Mouse (Mus musculus) limb, embryonic 10.5 days (tissue): Measurements from ENCODE around the gene Fancd2. TPM values are rescaled to one million over a fixed set of nuclear protein-coding genes. Genes with fewer than 3 reads are reported as not detected.

ENCODE experiments used
- DNase-seq: peaks from one replicate; pipeline ENCODE4 v3.0.0-alpha.2; 2017; ENCODE audit warnings: low spot score
- H3K27ac ChIP-seq: fragments of 300-500 bp; sonication (generic); 2 replicates; pipeline ENCODE4 v1.5.1; 2016; ENCODE audit warnings: mild to moderate bottlenecking
- H3K27me3 ChIP-seq: fragments of 300-500 bp; sonication (generic); 2 replicates; pipeline ENCODE4 v1.6.1; 2016; ENCODE audit warnings: low read depth, mild to moderate bottlenecking; ENCODE audit not compliant: poor library complexity, severe bottlenecking
- H3K36me3 ChIP-seq: fragments of 300-500 bp; sonication (generic); 2 replicates; pipeline ENCODE4 v1.6.1; 2016; ENCODE audit warnings: mild to moderate bottlenecking, moderate library complexity
- H3K4me1 ChIP-seq: fragments of 300-500 bp; sonication (generic); 2 replicates; pipeline ENCODE4 v1.6.1; 2016
- H3K4me3 ChIP-seq: fragments of 300-500 bp; sonication (generic); 2 replicates; pipeline ENCODE4 v1.5.1; 2016; ENCODE audit warnings: mild to moderate bottlenecking, moderate library complexity
- H3K9me3 ChIP-seq: fragments of 300-500 bp; sonication (generic); replicated peaks from 2 replicates; pipeline ENCODE4 v1.6.1; 2016; ENCODE audit warnings: mild to moderate bottlenecking
- WGBS: fragments of 180-500 bp; shearing (Covaris S2); methylation state at CpG from one replicate; pipeline ENCODE4 v1.1.7; 2016; 5-methylcytosine and 5-hydroxymethylcytosine counted together
- polyA plus RNA-seq: library from polyadenylated mRNA; unstranded; fragments of >200 nt; fragmentation: Nextera tagmentation; extraction: Ambion mirVana; gene quantifications from 2 replicates; pipeline ENCODE4 v1.2.1, GENCODE M21; 2016

Gene Fancd2
- polyA plus RNA-seq, 1 experiment from 2014 or later = 21.9 TPM

GRCm38 (mm10) chr6:113543906-113544481 lies 12.5 kb downstream of the Fancd2 start:
- no peaks in the 10 kb centered on the region for H3K4me1 ChIP-seq
- peaks cover 71% of the 10 kb centered on the region for H3K36me3 ChIP-seq
- no peaks in the 10 kb centered on the region for H3K9me3 ChIP-seq
- H3K4me3 ChIP-seq = no peak overlapping the region
- H3K27ac ChIP-seq = no peak overlapping the region
- no peak for DNase-seq
- 96% methylated on average over 9 of the region's 12 CpGs for WGBS
- no peaks in the 10 kb centered on the region for H3K27me3 ChIP-seq

DNA sequence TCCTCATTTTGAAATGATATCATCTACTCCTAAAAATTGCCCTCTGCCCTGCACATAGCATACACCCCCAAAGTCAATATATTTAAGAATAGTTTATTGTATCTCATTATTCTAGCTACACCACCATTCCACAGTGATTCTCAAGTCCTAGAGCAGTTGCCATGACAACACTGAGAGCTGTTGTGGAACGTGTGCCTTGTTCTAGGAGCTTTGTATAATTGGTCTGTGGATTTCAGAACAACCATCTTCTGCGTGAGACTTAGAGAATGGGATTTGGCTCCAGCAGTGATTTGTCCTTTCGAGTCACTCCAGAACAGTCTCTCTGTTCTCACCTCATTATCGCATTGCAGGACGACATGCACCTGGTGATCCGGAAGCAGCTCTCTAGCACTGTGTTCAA lies 28.3 kb downstream of the Fancd2 start:
- peaks cover 83% of the 10 kb centered on the region for H3K36me3 ChIP-seq
- 88% methylated on average over 6 of the region's 6 CpGs for WGBS
- H3K4me3 ChIP-seq = no peak overlapping the region
- no peaks in the 10 kb centered on the region for H3K4me1 ChIP-seq
- H3K9me3 ChIP-seq = no peaks in the 10 kb centered on the region
- DNase-seq = no peak
- H3K27me3 ChIP-seq = no peaks in the 10 kb centered on the region
- H3K27ac ChIP-seq = no peak overlapping the region

GRCm38 (mm10) chr6:113564557-113564956 lies 33.1 kb downstream of the Fancd2 start:
- DNase-seq = no peak
- H3K9me3 ChIP-seq = no peaks in the 10 kb centered on the region
- H3K27me3 ChIP-seq = no peaks in the 10 kb centered on the region
- H3K36me3 ChIP-seq = peaks cover 98% of the 10 kb centered on the region
- H3K27ac ChIP-seq = no peak overlapping the region
- no peaks in the 10 kb centered on the region for H3K4me1 ChIP-seq
- no peak overlapping the region for H3K4me3 ChIP-seq
- 94% methylated on average over 1 of the region's 1 CpGs for WGBS

DNA sequence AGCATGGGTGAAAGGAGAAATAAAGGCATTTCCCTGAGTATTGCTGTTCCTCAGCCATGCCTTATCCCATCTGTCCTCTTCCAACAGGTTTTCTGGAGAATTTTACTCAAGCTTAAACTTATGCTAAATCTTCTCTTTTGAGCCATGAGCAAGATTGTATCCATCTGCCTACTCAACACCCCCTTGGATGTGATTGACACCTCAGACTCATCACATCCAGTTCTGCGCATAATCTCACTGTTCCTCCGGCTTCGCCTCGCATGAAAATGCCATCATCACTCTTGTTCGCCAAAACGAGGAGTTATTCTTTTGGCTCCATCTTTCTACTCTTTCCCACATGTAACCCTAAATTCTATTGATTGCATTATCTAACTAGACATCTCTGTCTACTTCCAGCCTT lies 44.6 kb downstream of the Fancd2 start:
- DNase-seq = no peak
- H3K4me1 ChIP-seq = no peaks in the 10 kb centered on the region
- H3K4me3 ChIP-seq = no peak overlapping the region
- H3K9me3 ChIP-seq = no peaks in the 10 kb centered on the region
- 97% methylated on average over 6 of the region's 6 CpGs for WGBS
- H3K36me3 ChIP-seq = peaks cover 80% of the 10 kb centered on the region
- H3K27me3 ChIP-seq = no peaks in the 10 kb centered on the region
- no peak overlapping the region for H3K27ac ChIP-seq

DNA sequence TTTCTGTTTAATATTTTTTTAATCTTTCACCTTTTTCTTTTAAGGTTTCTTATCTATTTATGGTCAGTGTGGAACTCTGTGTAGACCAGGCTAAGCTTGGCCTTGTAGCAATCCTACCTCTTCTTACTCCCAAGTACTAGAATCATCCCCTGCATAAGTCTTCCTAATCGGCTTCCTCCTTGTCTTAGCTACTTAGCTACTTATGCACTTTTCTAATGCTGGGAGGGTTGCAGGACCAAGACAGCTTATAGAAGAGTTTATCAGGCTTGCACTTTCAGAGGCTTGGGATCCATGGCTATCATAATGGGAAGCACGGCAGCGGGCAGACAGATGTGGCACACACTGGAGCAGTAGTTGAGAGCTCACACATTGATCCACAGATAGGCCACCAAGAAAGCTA lies 47.8 kb downstream of the Fancd2 start:
- Histone ChIP-seq H3K9me3 (no peaks in the 10 kb centered on the region), H3K4me1 (no peaks in the 10 kb centered on the region), H3K27me3 (no peaks in the 10 kb centered on the region), H3K27ac (no peak overlapping the region), H3K4me3 (no peak overlapping the region), H3K36me3 (peaks cover 74% of the 10 kb centered on the region)
- 93% methylated on average over 3 of the region's 3 CpGs for WGBS
- DNase-seq = no peak

- Histone ChIP-seq H3K4me1 (no peaks in the 10 kb centered on the region), H3K27me3 (no peaks in the 10 kb centered on the region), H3K4me3 (no peak overlapping the region), H3K36me3 (peaks cover 73% of the 10 kb centered on the region), H3K27ac (no peak overlapping the region), H3K9me3 (no peaks in the 10 kb centered on the region)
- WGBS = 95% methylated on average over 4 of the region's 4 CpGs
- no peak for DNase-seq
Observed at GRCm38 (mm10) chr6:113583023-113583422, 51.5 kb downstream of the Fancd2 start.

GRCm38 (mm10) chr6:113585065-113585464 lies 53.6 kb downstream of the Fancd2 start:
- WGBS = 95% methylated on average over 5 of the region's 5 CpGs
- H3K36me3 ChIP-seq = peaks cover 77% of the 10 kb centered on the region

DNA sequence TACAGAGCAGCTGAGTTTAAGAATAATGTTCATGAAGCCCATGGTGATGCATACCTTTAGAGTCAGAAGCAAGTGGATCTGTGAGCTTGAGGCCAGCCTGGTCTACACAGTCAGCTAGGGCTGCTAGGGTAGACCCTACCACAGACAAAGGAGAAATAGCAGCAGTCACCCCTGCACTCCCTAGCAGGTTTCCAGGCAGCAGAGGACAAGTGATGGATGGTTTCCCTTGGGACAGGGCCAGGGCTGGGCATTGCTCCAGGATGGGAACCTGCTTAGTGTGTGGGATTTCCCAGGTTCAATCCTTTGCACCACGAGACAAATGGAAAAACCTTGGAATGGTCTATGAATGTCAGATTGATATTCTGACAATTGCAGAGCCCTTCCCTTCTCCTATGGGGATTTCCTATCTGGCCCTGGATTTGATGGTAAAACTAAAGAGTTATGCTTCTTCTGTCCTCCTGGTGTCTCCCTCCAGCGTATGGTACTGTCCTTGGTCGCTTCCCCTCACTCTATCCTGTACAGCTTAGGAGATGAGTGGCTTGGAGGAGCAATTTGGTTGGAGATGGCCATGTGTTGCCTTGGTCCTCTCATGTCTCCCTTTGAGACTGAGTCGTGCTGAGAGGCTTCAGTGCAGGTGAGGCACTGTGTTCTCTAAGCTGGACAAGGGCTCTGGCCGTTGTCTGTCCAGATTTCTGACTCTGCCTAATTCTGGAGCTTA lies 55.1 kb downstream of the Fancd2 start:
- Histone ChIP-seq H3K4me3 (no peak overlapping the region), H3K4me1 (no peaks in the 10 kb centered on the region), H3K36me3 (peaks cover 70% of the 10 kb centered on the region), H3K9me3 (no peaks in the 10 kb centered on the region), H3K27ac (no peak overlapping the region), H3K27me3 (no peaks in the 10 kb centered on the region)
- 82% methylated on average over 5 of the region's 5 CpGs for WGBS
- DNase-seq = no peak

More at GRCm38 (mm10) chr6:113585065-113585464, 53.6 kb downstream of the Fancd2 start:
- no peak for DNase-seq
- Histone ChIP-seq H3K27me3 (no peaks in the 10 kb centered on the region), H3K4me1 (no peaks in the 10 kb centered on the region), H3K9me3 (no peaks in the 10 kb centered on the region), H3K4me3 (no peak overlapping the region), H3K27ac (no peak overlapping the region)

DNA sequence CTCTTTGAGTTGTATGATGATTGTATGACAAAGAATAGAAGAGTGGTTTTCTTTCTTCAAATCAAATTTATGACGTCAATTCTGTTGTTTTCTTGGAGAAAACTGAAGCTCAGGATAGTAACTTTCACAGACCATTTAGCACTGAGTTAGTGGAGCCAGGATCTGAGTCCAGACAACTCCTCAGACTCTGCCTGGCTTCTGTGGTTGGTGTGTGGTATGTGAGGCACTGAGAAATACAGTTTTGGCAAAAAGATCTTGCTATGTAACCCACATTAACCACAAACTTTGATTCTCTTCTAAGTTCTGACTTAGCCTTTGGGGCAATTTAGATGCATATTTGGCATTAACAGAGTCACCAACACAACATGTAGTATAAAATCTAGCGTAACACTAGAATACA lies 61.2 kb downstream of the Fancd2 start:
- H3K36me3 ChIP-seq = peaks cover 66% of the 10 kb centered on the region
- 98% methylated on average over 2 of the region's 2 CpGs for WGBS
- no peak overlapping the region for H3K27ac ChIP-seq
- no peak overlapping the region for H3K4me3 ChIP-seq
- no peak for DNase-seq
- no peaks in the 10 kb centered on the region for H3K27me3 ChIP-seq
- H3K9me3 ChIP-seq = no peaks in the 10 kb centered on the region
- H3K4me1 ChIP-seq = no peaks in the 10 kb centered on the region

DNA sequence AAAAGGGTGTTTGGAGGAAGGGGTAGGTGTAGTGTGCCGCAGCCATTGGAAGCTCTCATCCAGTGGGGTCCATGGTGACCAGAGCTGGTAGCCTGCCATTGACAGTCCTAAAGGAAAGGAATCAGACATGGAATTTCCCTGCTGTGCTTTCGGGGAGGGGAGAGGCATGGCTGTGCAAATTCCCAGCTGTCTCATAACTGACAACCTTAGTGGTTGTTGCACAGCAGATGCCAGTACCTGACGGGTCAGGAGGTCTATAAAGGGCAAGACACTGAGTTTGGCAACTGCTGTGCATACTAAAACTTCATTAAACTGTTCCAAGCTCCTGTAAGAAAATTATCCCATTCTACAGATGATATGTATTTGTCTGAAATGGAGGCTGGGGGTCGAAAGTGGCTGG lies 66.5 kb downstream of the Fancd2 start:
- 97% methylated on average over 4 of the region's 4 CpGs for WGBS
- Histone ChIP-seq H3K27me3 (no peaks in the 10 kb centered on the region), H3K4me1 (peaks cover 8% of the 10 kb centered on the region), H3K9me3 (no peaks in the 10 kb centered on the region), H3K4me3 (no peak overlapping the region), H3K36me3 (peaks cover 36% of the 10 kb centered on the region), H3K27ac (no peak overlapping the region)
- no peak for DNase-seq

DNA sequence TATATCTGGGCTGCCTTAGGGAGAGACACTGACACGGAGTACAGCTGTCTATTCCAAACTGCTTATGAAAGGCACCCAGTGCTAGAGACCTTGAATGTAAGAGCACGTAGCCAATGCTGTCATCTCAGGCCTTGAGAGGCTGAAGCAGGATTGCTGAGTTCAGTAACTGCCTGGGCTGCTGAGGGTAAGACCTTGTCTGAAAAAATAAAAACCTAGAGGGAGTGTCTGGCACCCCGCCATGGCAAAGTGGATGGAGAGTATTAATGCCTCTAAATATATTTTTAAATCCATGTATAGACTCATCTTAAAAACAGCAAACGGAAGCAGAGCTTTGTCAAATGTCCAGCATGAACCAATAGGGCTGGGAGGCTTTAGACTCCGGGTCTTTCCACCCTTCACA lies 68.4 kb downstream of the Fancd2 start:
- Histone ChIP-seq H3K36me3 (peaks cover 23% of the 10 kb centered on the region), H3K27ac (no peak overlapping the region), H3K9me3 (no peaks in the 10 kb centered on the region), H3K4me1 (peaks cover 14% of the 10 kb centered on the region), H3K27me3 (no peaks in the 10 kb centered on the region), H3K4me3 (no peak overlapping the region)
- DNase-seq = no peak
- 87% methylated on average over 5 of the region's 5 CpGs for WGBS

- Histone ChIP-seq H3K36me3 (peaks cover 20% of the 10 kb centered on the region), H3K27ac (peak within 1 kb of the TSS; percentile 46; the same call in 1 of the 2 replicates), H3K27me3 (no peaks in the 10 kb centered on the region), H3K4me1 (peaks cover 21% of the 10 kb centered on the region), H3K9me3 (no peaks in the 10 kb centered on the region), H3K4me3 (0 out of 2 replicates have a peak within 1 kb of the TSS, but pooled peaks have one; percentile 15)
- DNase-seq = peak; percentile 48
- WGBS = 47% methylated on average over 23 of the region's 23 CpGs
Observed at GRCm38 (mm10) chr6:113600543-113601139, 69.2 kb downstream of the Fancd2 start, which contains the start of gene Fancd2os. Fancd2os (minus strand) TSS chr6:113600715.

- Histone ChIP-seq H3K4me1 (peaks cover 29% of the 10 kb centered on the region), H3K36me3 (peaks cover 17% of the 10 kb centered on the region), H3K4me3 (no peak overlapping the region), H3K9me3 (no peaks in the 10 kb centered on the region), H3K27ac (no peak overlapping the region), H3K27me3 (no peaks in the 10 kb centered on the region)
- WGBS = 91% methylated on average over 6 of the region's 6 CpGs
- DNase-seq = no peak
Observed at GRCm38 (mm10) chr6:113602821-113603220, 71.3 kb downstream of the Fancd2 start.
